Mouse (Mus musculus) heart, adult 18-20 months (tissue): ENCODE data around the gene Olfr463. TPM values are rescaled to one million over a fixed set of nuclear protein-coding genes. Genes with fewer than 3 reads are reported as not detected.

Experiments used
- DNase-seq, 2 experiments: peaks; one replicate each; pipeline ENCODE4 v3.0.0; 2021 to 2022; ENCODE audit warnings: mixed read lengths in 1 of 2
- total RNA-seq, 2 experiments: library from RNA; stranded (reverse); gene quantifications; 2 replicates each; pipeline ENCODE4 v1.2.3; 2021

Gene Olfr463
- total RNA-seq, 2 experiments from 2014 or later: not detected

DNA sequence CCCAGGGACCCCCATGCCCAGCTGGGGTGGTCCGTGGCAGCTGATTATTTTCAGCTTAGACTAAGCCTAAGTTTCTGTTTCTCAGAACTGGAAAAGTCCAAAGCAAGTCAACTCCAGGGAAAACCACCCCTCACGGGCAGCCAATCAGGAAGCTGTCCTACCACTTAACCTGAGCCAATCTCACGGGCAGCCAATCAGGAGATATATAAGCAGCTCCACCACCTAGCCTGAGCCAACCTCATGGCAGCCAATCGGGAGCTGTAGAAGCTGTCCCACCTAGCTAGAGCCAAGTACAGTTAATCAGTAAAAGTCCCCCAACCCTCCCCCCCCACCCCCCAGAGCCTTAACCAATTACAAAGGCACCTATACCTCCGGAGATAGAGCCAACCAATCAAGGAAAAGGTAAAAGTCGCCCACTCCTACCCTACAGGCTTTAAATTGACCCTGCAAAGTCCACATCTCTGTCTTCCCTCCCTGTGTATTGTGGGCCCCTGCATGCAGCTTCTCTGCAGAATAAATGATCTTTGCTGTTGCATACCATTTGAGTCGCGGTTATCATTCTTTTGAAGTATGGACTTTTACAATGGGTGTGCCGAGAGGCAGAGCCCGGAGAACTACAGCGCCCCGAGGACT lies 50.1 kb downstream of the Olfr463 start:
- no peak for DNase-seq

Other genes starting within 250 kb of the Olfr463 start
- gene Rnf43, start 234.7 kb downstream of the Olfr463 start, total RNA-seq: under 1 TPM; 0.10 to 0.67 TPM
- gene Supt4a, start 159.8 kb downstream of the Olfr463 start, total RNA-seq: 10 to 100 TPM; 42.8 to 46.1 TPM
- gene Tspoap1, start 136.8 kb downstream of the Olfr463 start, total RNA-seq: under 1 TPM in 1 of 2 experiments, not detected in 1; 0.15 TPM
- not detected for gene Mpo, start 103.8 kb downstream of the Olfr463 start, total RNA-seq
- not detected for gene Lpo, start 69.1 kb downstream of the Olfr463 start, total RNA-seq
- 1 to 10 TPM; 2.2 to 3.8 TPM for gene Mks1, start 44.2 kb downstream of the Olfr463 start, total RNA-seq
- gene Epx, start 21.9 kb downstream of the Olfr463 start, total RNA-seq: not detected
- not detected for gene Olfr462, start 5.1 kb downstream of the Olfr463 start, total RNA-seq
- gene Olfr464, start 23.6 kb upstream of the Olfr463 start, total RNA-seq: not detected
- 100 to 1,000 TPM; 410 to 444 TPM for gene Dynll2, start 90.1 kb upstream of the Olfr463 start, total RNA-seq
- 100 to 1,000 TPM in 1 of 2 experiments, 10 to 100 TPM in 1; 88.5 to 102 TPM for gene Srsf1, start 150.0 kb upstream of the Olfr463 start, total RNA-seq
- gene Vezf1, start 170.9 kb upstream of the Olfr463 start, total RNA-seq: 10 to 100 TPM; 35.0 to 38.4 TPM
- 10 to 100 TPM; 40.0 to 43.8 TPM for gene Cuedc1, start 200.7 kb upstream of the Olfr463 start, total RNA-seq